Mouse (Mus musculus) urinary bladder, postnatal 25 days (tissue): ENCODE results near the gene Lrrc1.

Experiments
- DNase-seq: peaks from one replicate; pipeline ENCODE4 v3.0.0; 2022; ENCODE audit warnings: low spot score

Lrrc1 gene

DNA sequence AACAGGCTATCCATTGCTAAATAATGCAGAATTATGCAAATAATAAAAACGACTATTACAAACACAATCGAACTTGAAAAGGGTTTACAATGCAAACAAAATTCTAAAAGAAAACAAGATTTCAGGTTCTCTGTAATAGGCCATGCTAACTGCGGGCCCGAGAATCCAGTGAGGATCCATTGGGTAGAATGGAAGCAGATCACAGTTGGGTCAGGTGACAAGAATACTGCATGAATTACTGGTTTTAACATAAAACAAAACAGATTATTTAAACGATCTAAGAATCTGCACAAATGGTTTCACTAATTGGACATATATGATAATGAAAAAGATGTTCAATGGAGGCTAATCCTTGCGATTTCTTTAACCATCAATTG lies 42.5 kb downstream of the Lrrc1 start:
- DNase-seq = no peak

DNA sequence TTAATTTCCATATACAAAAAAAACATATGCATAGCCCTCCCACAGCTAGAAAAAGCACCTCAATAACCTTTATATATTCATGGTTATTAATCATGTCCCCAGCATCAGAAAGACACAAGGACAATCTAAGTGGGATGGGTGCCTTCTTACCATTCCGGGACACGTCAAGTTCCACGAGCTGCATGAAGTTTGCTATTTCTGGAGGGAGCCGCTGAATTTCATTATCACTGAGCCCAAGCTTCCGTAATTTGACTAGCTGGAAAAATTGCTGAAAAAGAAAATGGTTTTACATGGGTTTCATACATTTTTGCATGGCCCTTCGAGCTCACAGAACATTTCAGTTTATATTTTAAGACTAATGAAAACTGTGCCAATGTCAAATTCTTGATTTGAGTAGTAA lies 45.6 kb downstream of the Lrrc1 start:
- no peak for DNase-seq

DNA sequence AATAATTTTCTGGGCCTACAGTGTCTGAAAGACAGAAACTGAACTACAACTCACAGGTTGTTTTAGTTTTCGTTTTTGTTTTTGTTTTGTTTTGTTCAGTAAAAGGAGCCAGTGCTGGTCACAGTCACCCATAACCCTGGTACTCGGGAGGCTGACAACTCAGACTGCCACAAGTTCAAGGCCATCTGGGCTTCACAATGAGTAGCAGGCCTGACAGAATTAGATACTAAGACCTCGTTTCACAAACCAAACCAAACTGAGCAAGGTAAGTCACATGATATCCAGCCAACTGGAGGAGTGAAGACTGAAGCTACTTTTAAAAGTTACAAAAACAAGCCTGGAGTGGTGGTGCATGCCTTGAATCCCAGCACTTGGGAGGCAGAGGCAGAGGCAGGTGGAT lies 46.3 kb downstream of the Lrrc1 start:
- no peak for DNase-seq

DNA sequence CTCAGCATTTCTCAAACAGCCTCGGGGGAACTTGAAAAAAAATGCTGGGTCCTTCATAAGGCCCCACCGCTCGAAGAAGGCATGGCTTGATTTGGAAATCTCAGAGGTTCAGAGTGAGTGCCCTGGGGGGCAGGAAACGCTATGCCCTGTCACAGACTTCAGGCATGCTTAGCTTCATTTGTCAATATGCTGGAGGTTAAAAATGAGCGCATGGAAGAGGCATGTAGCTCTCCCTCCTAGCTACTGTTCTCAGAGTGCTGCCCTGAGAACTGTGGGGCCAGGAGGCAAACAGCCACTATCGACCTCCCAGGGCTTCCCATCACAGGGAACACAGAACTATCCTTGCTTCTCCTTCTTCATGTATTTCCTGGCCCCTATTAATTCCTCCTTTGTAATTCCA lies 47.5 kb downstream of the Lrrc1 start:
- DNase-seq = no peak

DNA sequence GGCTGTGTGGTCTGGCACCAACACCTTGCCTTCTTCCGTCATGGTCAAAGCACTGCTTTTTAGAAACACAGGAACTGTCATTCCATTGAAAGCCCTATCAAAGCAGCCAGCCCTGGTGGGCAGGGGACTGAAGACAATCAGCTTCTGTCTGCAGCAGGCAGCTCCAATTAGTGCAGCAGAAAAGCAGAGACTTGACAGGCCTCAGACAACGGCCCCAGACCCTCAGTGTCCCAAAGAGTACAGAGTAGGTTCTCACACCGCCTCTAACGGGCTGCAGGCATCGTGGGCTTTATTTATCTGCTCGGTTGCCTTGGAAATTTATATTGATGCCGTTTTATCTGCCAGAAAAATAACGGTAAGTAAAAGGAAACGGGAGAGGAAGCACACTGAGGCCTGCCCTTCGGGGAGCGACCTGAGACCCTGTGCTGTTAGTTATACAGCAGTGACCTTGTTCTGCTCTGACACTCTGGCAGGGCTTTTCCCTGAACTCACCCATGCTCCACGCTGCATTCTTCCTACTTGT lies 48.1 kb downstream of the Lrrc1 start:
- DNase-seq = no peak

DNA sequence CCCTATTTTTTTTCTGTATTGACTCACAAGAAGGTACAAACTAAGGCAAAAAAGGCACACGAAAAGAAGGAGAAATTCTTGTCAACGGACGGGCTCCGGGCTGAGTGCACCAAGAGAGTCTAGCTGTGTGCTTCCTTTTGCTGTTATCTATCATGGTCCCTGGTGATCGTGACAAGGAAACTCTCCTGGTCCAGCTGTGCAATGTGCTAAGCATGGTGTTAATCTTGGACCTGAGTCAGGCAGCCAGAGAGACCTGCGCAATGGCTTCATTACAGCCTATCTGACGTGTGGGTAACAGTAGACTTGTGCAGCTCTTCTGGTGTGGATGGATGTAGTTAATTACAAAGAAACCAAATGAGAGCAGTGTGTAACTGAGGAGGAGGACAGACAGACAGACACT lies 50.4 kb downstream of the Lrrc1 start:
- no peak for DNase-seq

DNA sequence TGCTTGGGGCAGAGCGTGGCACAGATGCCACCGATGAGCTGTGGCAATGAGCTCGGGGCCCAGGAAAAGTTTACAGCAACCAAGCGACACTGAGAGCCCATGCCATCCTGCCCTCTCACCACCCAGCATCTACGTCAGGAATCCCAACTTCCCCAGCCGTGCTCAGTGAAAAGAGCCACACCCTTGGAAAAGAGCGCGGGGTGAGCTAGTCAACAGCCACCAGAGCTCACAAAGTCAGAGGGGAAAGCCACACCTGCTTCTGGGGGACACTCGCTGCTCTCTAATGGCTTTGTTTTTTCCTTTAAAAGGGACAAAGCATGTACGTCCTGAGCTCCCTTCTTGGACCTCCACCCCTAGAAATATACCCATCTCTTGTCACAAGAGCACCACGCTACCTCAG lies 56.1 kb downstream of the Lrrc1 start:
- no peak for DNase-seq

DNA sequence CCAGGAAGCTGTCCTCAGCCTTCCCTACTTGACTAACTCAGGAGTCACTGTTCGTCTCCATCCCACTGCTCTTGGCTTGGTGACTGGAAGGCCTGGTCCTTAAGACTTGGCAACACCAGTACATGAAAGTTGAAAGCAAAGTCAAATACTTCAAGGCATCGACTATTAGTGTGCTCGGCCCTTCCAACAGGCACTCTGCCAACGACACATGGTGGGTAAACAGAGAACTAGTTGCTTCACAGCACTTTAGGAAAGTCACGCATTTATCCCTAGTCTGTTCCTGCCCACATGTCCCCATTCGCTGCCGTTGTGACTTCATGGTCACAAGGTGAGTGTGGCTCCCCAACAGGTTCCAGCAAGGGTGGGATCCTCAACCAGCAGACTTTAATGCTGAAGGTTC lies 57.2 kb downstream of the Lrrc1 start:
- no peak for DNase-seq

DNA sequence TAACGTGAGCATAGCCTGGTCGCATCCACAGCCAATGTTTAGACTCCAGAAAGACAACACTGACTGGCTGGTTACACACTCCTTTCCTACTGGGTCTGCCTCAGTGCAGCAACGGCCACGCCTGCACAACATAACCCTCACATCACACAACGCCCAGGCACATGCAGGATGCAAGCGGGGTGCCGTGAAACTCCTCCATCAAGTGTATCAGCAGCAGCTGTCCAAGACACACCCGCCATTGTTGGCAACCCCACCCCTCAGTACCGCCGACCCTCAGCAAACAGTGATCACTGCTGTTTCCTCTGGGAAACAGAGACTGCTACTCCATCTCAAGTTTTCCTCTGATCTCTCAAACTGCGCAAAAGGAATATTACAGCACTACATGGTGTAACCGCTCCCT lies 58.8 kb downstream of the Lrrc1 start:
- no peak for DNase-seq

DNA sequence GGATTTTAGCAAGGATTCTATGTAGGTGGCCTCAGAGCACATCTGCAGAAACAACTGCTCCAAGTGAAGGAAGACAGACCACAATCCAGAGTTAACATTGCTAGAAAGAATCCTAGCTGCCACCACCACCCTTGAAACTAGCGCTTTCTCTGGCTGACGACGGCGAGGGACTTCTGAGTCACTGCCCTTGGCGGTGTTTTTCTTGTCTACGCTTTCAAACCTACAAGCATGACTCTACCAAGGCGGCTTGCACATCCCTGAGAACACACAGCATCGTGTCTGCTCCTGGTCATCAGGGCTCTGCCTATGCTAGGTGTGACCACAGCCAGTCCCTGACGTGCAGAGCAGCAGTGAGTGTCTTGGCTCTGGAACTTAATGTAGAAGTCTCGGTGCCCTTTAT lies 59.9 kb downstream of the Lrrc1 start:
- no peak for DNase-seq

DNA sequence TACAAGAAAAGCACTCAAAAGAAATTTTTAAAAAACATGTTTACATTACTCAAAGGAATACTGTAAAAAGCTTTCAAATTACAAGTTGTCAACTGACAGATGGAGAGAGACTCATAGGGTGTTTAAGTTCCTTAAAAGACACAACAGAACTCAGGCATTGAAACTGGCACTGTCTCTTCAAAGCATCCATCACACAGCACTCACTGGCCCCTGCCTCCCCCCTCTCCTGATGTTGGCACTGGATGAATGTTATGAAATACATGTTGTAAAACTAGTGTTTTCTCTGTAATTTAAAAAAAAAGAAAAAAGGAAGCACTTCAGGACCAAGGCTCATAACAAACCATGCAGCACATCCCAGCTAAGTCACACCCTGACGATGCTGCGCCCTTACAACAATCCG lies 61.1 kb downstream of the Lrrc1 start:
- no peak for DNase-seq

DNA sequence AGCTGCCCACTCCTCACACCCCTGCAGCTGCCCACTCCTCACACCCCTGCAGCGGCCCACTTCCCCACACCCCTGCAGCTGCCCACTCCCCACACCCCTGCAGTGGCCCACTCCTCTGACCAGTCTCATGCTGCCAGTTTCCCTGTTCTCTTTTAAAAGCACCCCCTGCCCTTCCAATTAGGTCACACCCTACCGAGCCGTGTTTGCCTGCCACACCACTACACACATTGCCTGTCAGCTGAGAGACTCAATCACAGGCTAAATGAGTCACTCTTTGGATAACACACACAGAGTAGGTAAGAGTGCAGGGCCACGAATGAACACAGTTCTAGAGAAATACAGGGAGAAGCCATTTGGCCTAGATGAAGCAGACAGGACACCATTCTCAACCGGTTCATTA lies 62.4 kb downstream of the Lrrc1 start:
- no peak for DNase-seq

DNA sequence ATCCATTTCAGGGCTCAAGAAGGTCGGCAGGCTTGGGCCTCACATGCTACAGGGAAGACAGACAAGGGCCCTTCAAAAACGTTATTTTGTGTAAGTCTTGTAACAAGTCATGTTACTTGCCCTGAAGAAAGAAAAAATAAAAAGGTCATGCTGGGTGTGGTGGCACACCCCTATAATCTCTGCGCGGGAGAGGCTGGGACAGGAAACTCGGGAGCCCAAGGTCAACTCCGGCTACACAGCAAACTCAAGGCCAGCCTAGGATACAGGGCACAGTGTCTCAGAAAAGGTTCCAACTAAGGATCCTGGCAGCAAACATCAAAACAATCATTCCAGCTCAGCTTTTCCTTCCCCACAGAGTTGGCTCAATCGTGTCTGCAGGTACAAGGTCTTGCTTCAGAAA lies 63.3 kb downstream of the Lrrc1 start:
- no peak for DNase-seq

DNA sequence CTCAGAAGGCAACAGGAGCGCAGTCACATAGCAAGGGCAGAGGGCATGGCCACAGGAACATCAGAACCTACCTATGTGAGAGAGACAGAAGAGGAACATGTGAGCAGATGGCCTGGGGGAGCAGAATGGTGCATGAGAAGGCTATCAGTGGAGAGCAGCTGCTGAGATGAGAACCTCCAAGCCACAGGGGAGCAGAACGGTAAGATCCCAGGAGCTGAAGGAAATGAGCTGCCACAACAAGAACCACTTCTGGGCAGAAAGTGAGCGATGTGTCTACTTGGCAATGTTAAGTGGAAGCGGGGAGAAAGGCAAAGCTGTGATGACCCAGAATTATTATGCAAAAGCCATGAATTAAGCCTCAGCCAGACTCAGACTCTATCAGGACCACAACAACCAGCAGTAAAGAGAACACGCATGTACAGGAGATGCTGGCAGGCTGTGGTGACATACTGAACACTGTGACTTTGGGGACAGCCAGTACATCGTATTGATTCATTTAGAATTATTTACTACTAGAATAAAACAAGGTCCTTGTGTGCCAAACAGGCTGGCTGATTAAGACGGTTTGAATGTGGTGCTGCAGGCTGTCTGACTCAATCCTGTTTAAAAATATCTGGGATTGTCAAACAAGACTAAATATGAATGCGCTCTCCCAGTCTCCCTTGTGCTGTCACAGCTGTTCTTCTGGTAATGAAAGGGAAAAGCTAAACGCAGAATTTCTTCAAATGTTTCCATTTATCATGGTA lies 63.9 kb downstream of the Lrrc1 start:
- DNase-seq = no peak

DNA sequence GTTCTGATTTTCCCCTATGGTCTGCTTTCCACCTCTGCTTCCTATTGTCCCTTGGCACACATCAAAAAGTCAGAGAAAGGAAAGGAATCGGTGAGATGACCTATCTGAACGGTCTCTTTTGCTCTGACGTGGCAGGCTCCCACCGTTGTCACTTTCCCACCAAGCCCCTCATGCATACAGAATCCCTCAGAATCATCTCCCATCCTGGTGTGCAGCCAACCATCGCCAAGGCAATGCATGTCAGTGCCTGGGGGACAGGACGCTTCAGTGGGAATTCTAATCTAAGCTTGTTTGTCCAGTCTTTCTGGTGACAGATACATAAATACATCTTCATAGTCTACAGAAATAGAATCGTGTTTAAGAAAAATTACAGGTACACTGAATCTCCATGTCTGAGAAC lies 64.7 kb downstream of the Lrrc1 start:
- no peak for DNase-seq

DNA sequence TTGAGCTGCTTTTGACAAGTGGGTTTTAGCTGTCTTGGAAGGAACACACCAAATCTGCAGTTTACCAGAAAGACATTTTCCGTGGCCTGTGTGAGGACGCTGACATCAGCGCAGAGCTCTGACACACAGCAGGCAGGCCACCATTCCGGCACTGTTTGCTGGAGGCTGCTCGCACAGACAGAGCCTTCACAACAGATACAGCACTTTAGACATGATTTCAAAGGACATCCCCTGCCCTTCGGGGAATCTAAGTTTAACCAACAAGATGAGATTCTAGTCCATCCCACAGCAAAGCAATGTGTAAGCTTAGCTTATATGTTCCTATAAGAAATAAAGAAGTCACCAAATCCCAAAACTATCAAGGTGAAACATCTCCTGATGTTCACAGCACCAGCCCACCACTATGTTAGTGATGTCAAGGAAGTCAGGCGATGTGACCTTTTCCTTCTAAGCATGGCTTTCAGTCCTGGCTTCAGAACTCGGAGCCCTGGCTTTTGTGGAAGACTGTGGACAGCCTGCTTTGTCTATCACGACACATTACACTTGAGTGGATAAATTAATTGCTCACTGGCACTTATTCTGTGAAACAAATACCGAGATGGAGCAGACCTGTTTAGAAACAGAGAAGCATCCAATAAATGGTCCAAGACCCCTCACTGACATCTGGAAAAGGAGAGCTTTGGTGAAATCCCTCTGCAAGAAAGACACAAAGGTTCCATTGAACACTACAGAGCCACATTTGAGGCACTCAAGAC lies 66.3 kb downstream of the Lrrc1 start:
- DNase-seq = no peak

DNA sequence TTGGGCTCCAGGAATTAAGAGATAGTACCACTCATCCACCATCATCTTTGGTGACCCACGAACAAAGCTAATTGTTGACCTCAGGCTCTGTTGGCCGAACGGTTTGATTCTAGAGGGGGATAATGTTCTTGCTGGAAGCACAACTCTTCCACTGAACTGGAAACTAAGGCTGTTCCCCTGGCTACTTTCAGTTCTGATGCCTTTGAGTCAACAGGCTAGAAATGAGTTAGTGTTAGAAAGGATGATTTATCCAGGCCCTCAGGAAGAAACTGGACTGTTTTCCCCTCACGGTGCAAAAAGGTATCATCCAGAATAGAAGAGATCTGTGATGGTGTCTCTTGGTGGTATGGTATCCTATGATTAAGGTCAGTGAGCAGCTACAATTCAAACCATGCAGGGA lies 70.1 kb downstream of the Lrrc1 start:
- DNase-seq = no peak

DNA sequence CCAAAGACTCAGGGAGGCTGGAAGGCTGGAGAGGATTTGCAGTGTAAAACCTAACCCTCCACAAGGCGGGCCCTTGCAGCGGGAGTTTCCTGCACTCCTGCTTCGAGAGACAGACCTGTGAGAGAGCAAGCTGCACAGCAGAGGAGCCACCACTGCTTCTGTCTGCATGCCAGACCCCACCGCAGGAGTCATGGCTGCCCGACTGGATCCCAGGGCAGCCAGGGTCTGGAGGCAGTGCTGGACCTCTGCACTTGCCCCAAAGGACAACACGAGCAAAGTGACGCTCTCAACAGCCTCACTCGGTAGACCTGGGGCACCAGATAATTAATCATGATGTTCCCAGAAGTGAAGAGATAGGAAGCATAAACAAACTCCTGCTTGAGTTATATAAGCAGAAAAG lies 72.1 kb downstream of the Lrrc1 start:
- DNase-seq = no peak

DNA sequence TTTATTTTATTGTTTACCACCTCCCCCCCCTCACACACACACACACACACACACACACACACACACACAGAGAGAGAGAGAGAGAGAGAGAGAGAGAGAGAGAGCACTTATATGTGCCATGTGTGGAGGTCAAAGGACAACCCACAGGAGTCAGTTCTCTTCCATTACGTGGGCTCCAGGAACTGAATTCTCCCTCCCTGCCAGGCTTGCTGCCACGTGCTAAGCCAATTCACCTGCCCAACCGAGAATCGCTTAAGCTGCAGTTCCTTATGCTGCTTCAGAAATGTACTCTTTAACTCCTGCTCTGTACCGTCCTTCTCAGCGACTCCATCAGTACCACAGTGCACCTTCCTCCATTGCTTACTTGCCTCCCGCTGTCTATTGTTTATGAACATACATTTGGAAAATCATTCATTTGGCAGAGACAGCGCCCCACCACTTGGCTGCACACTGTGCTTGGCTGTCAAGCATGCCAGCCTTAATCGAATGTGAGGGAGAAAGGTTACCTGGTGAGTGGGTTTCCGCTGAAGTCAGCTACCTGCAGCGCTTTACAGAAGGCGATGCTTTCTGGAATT lies 72.9 kb downstream of the Lrrc1 start:
- no peak for DNase-seq

DNA sequence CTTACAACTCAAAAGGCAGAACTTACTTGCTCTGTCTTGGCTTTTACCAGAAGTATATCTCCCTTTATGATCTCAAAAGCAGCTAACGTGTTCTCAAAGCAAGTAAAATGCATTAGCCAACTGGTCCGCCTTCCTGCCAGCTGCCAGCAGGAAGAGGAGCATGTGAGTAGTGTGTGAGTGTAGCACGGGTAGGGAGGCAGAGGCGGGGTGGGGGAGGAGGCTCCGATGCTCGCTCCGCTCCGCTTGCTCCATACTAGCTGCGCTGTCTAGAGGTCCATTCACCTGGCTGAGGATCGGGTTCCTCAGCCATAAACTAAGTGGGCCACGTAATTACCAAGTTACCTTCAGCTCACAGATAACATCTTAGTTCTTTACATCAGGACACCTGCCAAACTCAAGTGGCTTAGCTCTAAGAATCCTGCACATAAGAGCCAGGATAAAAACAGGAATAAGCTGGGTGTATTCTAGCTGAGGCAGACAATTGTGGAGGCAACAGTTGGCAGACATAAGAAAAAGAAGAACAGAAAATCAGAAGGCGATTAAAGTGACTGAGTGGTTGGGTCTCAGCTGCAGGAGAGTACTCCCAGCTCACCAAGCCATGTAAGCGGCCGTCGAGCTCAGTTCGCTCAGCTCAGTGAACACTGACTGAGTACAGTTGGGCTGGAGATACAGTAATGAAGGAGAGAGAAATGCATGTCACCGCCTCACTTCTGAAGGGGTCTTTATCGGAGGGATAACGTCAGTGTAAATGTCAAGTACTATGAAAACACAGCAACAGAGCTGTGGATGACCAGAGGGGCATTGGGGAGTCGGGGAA lies 74.7 kb downstream of the Lrrc1 start:
- no peak for DNase-seq

DNA sequence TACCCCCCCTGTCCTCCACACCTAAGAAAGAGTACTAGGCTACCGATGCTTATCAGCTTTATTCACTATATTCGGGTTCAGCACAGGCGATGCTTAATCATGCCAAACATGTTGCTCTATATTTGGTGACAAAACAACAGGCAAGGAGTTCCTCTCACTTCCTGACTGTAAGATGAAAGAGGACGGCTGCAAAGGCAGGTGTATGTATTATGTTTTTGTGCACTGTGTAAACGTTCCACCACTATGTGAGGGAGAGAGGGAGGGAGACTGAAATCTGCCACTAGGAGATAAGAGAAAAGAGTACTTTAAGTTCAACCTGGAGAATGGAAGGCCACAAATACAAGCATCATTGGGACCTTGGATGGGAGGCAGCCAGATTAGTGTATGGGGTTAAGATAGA lies 77.7 kb downstream of the Lrrc1 start:
- DNase-seq = no peak

DNA sequence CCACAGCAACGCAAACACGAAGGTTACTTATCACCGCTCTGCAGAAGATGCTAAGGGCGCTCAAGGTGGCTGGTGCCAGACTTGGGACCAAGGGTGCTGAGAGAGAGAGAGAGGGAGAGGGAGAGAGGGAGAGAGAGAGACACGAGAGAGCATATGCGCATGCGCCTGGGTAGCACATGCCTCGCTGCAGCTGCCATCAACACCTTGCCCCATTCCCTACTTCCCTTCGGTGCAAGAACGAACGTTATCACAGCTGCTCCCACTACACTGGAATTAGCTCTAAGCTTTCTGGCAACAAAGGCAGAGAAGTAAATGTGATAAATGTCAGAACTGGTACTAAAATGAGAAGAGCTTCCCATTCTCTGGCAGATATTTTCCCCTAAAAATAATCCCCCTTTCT lies 79.3 kb downstream of the Lrrc1 start:
- no peak for DNase-seq

DNA sequence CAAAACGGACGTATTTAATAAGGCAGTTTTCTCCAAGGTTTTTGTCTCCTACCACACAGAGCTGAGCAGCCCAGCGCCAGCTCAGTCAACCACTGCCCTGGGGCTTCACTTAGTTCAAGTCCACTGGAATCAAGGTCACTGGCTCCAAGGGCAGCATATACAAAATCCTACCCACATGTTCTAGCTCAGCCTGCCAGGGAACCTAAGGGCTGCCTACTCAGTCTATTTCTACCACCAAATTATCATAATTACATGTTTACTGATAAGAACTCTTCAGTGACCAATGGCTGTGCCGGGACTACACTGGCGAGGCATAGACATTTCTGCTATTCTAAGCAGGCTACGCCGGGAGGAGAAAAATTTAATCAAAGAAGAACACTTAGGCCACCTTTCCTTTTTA lies 80.8 kb downstream of the Lrrc1 start:
- DNase-seq = no peak
